Mouse (Mus musculus) lung, adult 2 months (tissue): Measurements from ENCODE around the gene Cdk5rap2.

ENCODE experiments used
- CTCF ChIP-seq: fragments of 200-500 bp; IDR thresholded peaks from 2 replicates; pipeline ENCODE4 v1.5.1; 2011; ENCODE audit warnings: mild to moderate bottlenecking, low read length, control low read depth; ENCODE audit not compliant: insufficient read depth
- POLR2A ChIP-seq: fragments of 200-500 bp; IDR thresholded peaks from 2 replicates; pipeline ENCODE4 v1.6.1; 2011; ENCODE audit warnings: low read depth, mild to moderate bottlenecking, control low read depth, low read length, borderline replicate concordance; ENCODE audit errors: extremely low read depth

DNA sequence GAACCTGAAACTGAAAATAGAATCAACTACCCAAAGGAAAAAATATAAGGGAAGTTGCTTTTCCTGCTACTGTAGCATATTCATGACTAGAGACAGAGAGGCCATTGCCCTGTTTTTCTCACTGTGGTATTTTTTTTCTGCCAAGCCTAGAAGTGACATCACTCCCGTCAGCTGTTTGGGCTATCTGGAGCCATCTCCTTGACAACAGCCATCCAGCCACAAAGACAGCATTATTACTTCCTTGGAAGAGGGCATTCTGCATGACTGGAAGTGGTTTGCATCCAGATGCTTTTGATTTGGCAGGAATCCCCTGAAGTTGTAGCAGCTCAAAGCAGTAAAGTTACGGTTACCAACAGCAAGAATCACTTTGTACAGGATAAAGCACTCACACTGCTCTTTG lies 1.9 kb upstream of the Cdk5rap2 start:
- no peak for TF ChIP-seq POLR2A
- TF ChIP-seq CTCF: no peak
